Mouse (Mus musculus): ENCODE data around the gene Hk1.
A peak's percentile ranks its signal among the peaks of the same experiment; 100 is the strongest.

The Hk1 gene

DNA sequence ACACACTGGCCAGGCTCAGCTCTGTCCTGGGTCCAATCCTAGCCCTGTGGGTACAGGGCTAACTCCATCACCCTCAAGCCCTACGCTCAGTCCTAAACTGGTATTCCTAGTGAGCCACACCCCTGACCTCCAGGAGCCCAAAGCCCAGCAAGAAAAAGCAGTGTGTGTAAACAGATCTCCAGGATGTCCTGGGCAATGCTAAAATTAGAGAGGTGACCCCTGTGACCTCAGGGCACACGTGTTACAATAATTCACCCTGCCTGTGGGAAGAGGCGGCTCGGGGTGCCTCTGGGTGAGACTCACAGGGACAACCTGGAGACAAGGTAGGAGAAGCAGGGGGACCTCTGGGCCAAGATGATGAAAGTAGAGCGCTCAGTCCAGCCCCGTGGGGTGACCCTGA is 155.5 kb downstream of the Hk1 start:
- peak; percentile 31 for DNase-seq (ENCODE audit: low spot score)

DNA sequence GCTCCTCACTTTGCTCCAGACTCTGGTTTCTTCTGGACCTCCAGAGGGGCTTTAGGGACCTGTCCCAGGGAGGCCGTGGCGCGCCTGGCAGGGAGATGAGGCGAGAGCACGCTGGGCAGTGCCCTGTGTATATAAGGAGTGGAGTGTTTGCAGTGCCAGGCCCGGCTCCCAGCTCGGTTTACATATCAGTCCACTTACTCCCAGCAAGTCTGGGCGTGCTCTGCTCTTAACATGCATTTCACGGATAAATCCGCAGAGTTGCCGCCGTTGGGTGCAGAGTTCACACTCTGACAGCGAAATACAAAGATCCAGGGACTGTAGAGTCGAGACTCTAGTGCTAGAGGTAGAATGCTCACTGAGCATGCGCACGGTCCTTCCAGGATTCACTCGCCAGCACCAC is 156.9 kb downstream of the Hk1 start:
- no peak for DNase-seq (ENCODE audit: low spot score)

DNA sequence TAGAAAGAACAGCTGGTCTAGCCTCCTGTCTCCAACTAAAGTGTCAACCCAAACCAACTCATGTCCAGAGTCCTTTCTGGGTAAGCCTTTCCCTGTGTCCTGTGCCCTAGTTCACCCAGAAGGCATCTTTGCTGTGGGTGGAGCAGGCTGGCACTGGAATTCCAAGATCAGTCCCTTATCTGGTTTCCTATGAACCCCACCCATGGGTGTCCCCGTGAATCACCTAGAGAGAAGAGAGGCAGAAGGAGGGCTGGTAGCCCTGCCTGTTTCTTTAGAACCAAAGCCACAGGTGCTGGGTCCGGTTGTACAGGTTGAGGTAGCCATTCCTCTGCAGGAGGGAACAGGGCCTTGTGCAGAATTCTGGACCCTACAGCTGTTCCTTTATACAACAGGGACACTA is 158.1 kb downstream of the Hk1 start:
- no peak for DNase-seq (ENCODE audit: low spot score)

DNA sequence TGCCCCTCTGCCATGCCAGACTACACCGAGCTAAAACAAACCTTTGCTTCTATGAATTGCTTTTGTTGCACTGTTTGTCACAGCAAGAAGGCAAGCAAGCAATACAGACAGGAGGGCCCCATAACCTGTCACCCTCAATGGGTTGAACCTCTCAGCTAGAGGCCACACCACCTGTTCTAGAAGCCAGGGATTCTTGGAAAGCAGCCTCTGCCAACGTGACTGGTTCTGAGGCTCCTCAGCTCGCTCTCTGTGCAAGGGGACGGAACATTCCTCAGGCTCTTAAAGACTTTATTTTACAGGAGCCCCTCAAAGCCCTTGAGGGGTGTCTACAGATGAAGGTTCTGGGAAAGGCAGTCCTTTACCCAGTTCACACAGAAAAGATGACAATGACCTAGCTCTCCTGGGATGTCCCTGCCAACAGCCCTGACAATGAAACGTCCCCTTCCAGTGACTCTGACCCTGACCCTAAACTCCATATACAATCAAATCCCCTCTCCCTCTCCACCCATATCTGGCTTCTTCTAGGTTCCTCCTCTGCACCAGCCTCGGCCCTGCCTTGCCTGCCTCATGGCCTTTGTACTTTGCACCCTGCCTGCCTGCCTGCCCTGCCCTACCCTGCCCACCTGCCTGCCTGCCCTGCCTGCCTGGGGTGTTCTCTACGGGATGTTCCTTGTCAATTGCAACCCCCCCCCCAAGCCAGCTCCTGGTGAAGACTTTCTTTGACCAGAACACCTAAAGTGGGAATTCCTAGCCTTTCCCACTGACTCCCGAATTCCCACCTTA is 158.8 kb downstream of the Hk1 start:
- DNase-seq (ENCODE audit: low spot score), result no peak

Measured in embryo, embryonic 10.5 days (tissue).